Mouse (Mus musculus): ENCODE results near the gene Bscl2.

Gene Bscl2

DNA sequence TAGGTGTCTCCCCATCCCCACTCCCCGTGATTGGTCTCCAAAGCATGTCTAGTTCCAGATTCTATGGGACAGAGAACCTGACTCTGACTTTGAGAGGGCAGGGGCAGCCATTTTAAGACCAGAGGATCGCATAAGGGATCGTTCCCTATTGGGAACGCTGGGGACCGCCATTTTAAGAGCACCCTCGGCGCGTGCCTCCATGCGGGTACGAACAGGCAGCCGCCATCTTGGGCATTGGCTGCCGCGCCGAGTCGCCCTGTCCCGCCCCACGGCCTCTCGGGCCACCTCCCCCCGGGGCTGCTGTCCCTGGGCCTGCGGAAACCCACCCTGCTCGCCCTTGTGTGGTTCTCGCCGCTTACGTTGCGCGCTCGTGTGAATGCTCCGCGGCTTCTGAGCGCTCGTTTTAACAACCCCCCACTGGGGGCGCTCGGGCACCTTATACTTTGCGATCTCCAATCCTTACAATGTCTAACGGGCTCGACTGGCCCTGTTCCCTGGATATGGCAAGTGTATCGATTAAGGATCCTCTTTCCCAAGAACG lies at the start of gene Bscl2:
Gene Bscl2 (plus strand): TSS at position 217 of the 541 bp plus-strand sequence.
- DNase-seq (ENCODE audit: low read depth, low spot score), result peak; percentile 86

DNA sequence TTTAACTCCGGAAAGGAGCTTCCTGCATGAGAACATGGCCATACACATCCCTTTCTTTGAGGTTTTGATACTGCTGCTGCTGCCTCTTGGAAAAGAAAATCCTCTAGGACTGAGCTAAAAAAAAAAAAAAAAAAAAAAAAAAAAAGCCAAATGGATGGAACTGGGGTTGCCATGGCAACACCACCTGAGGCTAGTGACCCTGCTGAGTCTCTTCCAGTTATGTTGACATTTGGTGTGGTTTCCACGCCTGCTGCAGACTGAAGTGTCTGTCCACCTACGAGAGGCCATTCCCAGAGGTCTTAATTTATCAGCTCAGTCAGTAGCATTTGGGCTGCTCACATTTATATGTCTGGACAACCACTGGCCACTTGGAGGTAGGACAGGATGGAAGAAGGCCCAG lies 48.7 kb upstream of the Bscl2 start:
- peak; percentile 66 for DNase-seq (ENCODE audit: low read depth, low spot score)

DNA sequence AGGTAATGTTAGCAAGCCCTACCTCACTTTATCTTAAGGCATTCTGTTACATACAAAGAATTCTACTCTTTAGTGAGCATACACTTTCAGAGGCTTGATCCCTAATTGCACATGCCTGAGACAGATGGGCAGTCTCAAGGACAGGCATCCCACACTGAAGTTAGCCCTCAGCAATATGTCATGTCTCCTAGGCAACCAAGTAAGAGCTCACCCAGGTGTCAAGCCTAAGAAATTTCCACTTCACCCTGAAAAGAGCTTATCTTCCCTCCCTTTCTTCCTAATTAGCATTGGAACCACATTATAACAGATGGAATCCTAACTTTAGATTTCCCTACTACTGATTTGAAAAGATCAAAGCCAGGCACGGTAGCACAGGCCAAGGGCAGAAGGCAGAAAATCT lies 48.1 kb upstream of the Bscl2 start:
- no peak for DNase-seq (ENCODE audit: low read depth, low spot score)

DNA sequence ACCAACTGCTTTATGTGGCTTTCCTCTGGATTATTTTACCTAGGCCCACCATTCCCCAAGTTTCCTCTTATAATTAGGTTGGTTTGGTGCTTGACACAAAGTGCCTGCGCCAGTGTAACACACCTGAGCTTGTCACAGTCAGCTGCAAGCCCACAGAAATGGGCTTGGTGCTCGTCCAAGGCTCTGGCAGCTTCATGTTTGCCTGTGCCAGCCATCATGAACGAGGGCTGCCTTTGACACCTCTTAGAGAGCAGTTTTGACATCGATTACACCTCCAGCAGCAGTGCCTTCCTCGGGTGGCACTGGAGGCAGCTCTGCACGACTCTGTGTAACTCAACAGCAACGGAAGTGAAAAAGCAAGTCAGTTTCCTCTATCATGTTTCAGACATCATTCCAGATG lies 47.1 kb upstream of the Bscl2 start:
- DNase-seq (ENCODE audit: low read depth, low spot score), result no peak

DNA sequence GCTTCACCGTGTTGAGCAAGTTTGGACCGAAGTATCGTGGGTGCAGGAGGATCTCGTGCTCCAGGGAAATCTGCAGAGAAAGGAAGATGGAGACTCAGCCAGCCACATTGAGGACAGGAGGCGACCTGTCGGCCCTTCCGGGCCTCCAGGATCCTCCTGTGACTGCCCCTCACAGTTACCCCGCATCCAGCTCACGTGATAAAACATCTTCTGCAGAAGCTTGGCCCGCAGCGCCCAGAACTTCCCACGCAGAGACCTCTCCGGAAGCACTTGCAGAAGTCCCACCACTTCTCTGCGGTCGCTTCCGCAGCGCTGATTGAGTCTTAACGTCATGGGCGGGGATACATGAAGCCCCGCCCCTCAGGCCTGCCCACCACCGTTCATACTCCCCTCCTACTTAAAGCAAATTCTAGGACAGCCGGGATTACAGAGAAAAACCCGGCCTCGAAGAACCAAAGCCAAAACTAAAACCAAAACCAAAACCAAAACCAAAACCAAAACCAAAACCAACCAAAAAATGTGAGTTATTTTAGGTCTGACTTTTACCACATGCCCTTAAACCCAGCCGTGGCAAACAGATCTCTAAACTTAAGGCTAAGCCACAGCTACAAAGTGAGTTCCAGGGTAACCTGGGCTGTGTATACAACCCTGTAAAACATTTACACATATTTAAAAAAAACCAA lies 38.9 kb upstream of the Bscl2 start, which contains the start of gene Polr2g:
Gene Polr2g (minus strand): TSS at position 314 of the 683 bp plus-strand sequence.
- peak; percentile 95 for DNase-seq (ENCODE audit: low read depth, low spot score)

DNA sequence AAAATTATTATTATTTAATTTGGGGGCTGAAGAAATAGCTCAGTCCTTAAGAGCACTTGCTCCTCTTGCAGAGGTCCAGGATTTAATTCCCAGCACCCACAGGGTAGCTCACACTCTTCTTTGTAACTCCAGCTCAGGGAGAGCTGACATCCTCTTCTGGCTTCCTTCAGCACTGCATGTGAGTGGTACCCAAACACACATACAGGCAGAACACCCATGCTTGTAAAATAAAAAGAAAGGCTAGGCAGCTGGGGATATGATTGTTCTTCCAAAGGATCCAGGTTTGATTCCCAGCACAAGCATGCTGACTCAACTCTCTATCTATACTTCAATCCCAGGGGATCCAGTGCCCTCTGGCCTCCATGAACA lies 38.3 kb upstream of the Bscl2 start:
- no peak for DNase-seq (ENCODE audit: low read depth, low spot score)

DNA sequence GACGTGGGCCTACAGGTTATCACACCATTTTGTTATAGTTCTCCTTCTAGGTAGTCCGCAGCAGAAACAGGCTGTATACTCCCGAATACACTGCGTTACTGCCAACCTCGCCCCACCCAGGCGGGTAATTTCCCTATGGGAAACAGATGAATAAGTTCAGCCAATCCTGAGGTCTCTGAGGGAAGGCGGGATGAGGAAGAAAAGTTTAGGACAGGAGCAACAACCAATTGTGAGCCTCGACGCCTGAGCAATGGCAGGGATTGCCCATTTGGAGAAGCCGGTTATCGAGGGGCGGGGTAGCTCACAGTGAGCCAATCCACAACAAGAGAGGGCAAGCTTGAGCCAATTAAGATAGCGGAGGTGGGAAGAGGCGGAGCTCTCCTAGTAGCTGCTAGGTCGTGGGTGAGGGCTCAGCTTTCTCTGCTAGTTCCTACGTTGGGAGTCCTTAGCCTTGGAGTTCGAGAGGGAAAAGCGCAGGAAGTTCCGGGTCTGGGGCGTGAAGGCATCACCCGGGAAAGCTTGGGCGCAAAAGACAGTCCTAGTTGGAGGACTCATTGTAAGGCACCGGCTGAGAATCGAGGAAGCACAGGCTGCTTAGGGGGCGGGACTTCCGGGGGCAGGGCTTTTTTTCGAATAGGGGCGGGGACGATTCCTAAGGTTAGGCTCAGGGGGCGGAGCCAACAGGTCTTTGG lies 35.0 kb upstream of the Bscl2 start, which contains the start of gene Zbtb3:
Gene Zbtb3 (plus strand): TSS at position 426 of the 692 bp plus-strand sequence.
- DNase-seq (ENCODE audit: low read depth, low spot score), result peak; percentile 97

DNA sequence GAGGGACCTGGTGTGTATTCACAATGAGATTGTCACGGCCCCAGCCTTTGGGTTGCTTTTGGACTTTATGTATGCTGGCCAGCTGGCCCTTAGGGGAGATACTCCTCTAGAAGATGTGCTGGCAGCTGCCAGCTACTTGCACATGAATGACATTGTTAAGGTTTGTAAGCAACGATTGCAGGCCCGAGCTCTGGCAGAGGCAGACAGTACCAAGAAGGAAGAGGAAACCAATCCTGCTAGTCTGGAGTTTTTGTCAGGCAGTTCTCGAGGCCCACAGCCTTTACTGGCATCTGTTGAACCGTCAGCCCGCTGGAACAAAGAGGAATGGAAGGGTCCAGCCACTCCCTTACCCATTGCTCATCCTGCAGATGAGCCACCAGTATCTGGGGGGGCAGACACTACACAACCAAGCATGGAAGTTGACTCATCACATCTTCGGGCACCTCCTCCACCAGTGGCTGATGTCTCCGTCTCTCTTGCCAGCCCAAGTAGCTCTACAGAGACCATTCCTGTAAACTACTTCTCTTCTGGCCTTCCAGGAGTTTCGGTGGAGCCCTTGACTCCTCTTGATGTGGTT lies 34.0 kb upstream of the Bscl2 start:
- DNase-seq (ENCODE audit: low read depth, low spot score), result no peak

DNA sequence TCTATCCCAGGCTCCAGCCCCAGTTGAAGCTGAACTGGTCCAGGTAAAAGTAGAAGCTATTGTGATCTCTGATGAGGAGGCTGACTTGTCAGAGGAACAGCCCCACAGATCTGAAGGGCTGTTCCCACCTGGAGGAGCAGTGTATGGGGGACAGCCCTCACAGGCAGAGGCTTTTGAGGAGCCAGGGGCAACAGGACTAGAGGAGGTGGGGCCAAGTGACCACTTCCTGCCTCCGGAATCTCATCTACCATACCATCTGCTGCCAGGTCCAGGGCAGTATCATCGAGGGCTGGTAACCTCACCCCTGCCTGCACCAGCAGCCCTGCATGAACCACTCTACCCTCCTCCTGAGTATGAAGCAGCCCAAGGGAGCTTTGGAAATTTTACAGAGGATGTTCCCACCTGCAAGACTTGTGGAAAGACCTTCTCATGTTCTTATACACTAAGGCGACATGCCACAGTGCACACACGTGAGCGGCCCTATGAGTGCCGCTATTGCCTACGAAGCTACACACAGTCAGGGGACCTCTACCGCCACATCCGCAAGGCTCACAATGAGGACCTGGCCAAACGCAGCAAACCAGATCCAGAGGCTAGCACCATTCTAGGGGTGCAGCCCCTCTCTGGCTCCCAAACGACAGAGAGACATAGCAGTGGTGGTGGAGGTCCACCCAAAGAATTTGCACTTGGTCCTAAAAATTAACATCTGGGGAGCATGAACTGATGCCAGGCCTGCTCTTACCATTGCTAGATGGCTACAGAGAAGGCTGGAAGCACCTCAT lies 33.2 kb upstream of the Bscl2 start:
- DNase-seq (ENCODE audit: low read depth, low spot score), result no peak

DNA sequence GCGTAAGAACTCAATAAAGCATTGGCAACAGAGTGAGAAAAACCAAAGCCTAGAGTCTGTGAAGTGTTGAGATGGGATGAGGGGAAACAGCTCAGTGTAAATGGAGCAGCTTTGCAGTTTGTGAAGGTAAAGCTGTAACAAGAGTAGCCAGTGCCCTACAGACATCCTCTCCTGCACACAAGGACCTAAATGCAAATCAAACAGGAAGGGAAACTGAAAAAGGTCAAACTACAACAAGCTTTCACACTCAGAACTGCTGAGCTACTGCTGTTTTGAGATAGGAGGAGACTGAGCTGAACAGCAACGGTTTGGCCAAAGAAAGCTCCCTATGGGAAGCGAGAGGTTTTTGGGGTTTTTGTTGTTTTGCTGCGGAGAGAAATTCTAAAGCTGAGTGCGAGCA lies 30.5 kb upstream of the Bscl2 start:
- DNase-seq (ENCODE audit: low read depth, low spot score), result no peak

DNA sequence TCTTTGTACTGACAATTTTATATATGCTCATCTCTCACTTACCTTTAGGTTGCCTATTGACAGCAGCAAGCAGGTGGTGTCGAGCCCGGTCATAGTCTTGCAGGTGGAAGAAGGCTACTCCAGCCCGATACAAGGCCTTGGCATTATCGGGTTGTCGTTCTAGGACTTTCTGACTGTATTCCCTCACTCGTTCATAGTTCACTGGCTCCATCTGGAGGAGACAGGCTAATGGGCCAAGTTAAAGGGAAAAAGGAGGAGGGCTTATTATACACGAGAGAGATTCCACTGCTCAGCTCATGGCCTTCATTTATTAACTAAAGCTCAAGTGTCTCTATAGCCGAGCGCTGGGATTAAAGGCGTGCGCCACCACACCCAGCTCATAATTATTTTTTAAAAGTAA lies 21.5 kb upstream of the Bscl2 start:
- no peak for DNase-seq (ENCODE audit: low read depth, low spot score)

DNA sequence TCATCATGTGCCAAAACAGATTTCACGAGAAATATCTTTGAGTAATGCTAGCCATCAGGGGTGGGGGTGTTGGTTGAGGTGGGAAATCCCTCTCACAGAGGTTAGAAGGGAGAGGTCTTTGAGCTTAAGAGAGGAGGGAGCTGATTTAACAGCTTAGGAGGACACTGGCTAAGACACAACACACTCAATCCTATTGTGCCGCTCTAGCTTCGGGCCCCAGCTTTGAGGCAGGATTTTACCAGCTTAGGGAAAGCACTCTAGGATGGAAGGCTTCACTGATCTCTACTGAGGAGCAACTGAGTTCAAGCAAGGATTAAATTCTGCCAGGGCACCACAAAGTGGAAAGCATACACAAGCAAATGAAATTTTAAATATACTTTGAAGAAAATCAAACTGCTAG lies 20.3 kb upstream of the Bscl2 start:
- no peak for DNase-seq (ENCODE audit: low read depth, low spot score)

DNA sequence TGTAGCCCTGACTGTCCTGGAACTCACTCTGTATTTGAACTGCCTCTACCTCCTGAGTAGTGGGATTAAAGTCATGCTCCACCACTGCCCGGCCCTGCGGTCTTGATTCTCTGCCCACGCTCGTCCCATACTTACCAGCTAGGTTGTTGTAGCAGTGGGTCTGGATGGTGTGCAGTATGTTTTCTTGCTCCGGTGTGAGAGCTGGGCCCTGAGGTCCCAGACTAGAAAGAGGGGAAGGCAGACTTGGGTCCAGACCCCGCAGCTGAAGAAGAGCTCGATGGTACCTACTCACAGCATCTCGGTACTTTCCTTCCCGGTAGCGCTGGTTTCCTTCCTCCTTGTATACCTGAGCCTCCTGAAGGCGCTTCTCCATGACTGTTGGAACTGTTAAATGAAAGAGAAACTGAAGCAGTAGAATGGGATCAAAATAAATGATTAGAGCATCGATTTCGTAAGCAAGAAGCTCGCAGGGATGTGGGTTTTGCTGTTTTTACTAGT lies 18.9 kb upstream of the Bscl2 start:
- no peak for DNase-seq (ENCODE audit: low read depth, low spot score)

DNA sequence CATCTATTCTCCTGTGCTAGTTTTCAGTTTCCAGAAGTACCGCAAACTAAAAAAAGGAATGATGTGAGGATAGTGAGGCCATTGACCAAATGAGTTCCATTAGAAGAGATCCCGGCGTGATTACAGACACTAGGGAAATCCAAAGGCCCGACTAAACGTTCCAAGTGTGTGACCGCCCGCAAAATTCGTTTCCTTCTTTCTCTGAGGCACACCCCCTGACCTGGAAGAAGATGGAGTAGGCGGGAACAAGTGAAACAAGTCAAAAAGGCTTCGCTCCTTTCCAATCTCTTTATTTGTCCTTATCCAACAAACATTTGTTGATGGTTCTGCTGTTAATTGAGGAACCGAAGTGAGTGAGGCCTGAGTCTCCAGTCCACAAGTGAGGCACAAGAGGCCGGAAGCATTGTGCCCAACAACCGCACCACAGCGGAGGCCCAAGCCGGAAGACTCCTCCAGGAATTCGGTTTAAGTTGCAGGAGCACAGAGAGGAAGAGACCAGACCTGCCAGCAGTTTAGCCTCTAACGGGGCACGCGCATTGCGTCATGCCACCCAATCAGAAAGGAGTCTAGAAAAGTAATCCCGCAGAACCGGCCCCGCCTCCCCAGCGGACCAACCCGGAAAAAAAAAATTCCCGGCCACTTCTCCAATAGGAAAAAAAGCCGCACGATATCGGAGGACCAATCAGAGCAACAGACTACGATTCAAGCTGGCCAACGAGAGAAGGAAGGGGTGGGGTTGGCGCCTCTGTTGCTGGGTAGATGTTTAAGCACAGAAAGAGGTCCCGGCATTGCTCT lies 18.3 kb upstream of the Bscl2 start, which contains the start of gene Ttc9c:
Gene Ttc9c (minus strand): TSS at position 533 of the 795 bp plus-strand sequence.
- DNase-seq (ENCODE audit: low read depth, low spot score), result peak; percentile 99

DNA sequence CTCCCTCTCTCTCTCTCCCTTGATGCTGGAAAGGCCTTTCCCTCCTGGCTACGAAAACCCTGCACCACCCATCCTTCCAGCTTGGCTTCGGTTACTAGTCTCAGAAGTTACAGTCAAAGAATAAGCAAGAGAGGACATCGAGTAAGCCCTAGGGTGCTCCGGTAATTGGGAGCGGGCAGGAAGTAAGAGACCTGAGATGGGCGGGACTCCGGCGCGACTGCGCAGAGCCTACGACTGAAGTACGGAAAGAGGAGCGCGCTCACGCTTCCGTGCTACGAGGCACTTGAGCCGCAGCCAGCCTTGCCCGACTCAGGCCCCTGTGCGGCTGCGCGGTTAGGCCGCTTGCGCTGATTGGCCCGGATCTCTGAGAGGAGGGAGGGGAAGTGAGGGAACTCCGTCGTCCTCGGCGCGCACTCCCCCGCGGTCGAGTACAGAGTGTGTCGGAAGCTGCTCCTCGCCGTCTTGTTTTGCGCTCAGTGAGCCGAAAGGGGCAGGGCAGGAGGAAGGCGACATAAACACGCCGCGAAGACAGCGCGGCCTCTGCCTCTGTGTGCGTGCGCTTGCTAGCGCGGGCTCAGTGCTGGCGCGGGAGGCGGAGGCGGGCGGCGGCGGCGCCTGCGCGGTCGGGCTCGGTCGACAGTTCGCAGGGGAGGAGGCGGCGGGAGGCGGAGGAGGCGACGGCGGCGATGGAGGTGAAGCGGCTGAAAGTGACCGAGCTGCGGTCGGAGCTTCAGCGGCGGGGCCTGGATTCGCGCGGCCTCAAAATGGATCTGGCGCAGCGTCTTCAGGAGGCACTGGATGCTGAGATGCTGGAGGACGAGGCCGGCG lies 17.5 kb upstream of the Bscl2 start, which contains the start of gene Hnrnpul2:
Gene Hnrnpul2 (plus strand): TSS at position 415 of the 828 bp plus-strand sequence.
- DNase-seq (ENCODE audit: low read depth, low spot score), result peak; percentile 99

DNA sequence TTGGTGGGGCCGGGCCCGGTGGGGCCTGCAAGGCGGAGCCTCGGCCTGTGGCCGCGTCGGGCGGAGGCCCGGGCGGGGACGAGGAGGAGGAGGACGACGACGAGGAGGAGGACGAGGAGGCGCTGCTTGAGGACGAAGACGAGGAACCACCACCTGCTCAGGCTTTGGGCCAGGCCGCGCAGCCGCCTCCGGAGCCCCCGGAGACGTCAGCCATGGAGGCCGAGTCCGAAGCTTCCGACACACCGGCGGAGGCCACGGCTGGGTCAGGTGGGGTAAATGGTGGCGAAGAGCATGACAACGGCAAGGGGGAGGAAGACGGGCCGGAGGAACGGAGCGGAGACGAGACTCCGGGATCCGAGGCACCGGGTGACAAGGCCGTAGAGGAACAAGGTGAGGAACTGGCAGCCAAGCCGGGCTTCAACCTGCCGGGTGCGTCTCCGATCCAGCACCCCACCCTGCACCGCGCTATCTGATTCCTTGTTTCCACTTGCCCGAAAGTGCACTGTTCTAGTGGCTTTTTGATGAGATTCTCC lies 16.8 kb upstream of the Bscl2 start:
- DNase-seq (ENCODE audit: low read depth, low spot score), result no peak

DNA sequence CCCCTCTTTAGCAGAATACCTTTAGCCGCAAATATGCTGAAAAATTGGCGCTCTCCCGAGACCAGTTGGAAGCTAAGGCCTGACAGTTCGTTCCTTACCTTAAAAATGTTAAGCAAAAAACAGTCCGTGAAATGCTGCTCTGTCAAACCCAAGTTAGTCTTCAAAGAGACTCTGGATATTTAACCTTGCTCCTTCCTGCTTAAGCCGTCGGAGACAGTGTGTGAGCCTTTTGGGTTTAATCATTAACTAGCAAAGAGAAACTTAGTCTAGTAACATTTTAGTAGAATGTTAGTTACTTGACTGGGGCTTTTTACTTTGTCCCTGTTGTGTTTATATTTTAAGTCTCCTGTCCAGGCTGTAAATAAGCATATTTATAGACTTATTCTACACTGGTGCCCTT lies 16.1 kb upstream of the Bscl2 start:
- DNase-seq (ENCODE audit: low read depth, low spot score), result no peak

DNA sequence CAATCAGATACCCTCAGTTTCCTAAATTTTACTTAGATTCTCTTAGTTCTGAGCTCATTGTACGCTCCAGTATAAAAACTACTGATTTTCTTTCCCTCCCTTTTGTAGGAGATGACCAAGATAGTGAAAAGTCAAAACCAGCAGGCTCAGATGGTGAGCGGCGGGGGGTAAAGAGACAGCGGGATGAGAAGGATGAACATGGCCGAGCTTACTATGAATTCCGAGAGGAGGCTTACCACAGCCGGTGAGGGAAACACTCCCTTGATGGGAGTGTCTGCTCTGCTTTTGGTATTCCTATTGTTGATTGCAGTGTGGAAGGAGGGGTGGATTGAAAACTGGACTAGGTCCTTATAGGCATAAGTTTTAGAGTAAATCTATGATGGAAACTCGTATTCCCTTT lies 14.6 kb upstream of the Bscl2 start:
- no peak for DNase-seq (ENCODE audit: low read depth, low spot score)

DNA sequence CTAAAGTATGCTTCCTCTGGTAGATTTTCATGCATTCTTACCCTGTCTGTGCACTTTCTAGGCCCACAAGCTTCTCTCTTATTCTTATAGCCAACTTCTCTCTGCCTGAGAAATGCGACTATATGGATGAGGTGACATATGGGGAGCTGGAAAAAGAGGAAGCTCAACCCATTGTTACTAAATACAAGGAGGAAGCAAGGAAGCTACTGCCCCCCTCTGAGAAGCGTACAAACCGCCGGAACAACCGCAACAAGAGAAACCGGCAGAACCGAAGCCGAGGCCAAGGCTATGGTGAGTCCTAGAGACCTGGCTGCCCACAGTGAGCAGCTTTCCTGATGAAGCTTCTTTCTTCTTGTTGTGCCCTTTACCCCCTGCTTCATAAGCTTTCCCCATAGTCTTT lies 7.6 kb upstream of the Bscl2 start, which contains the start of gene AC129217.1:
Gene AC129217.1 (plus strand): TSS at position 114 of the 400 bp plus-strand sequence.
- no peak for DNase-seq (ENCODE audit: low read depth, low spot score)

Data from mesoderm, embryonic 11.5 days (tissue).